Mouse (Mus musculus) cerebellum, adult 2 months (tissue): ENCODE data around the gene Wfdc3. TPM values are rescaled to one million over a fixed set of nuclear protein-coding genes. Genes with fewer than 3 reads are reported as not detected.

Experiments used
- DNase-seq, 2 experiments: peaks; one replicate each; pipeline ENCODE4 v3.0.0; 2021
- H3K27ac ChIP-seq: fragments of 200-500 bp; 2 replicates; pipeline ENCODE4 v1.5.1; 2012; ENCODE audit warnings: low read length, control low read depth, inconsistent platforms; ENCODE audit not compliant: insufficient read depth
- H3K27me3 ChIP-seq: fragments of 200-500 bp; 2 replicates; pipeline ENCODE4 v1.6.1; 2012; ENCODE audit warnings: inconsistent platforms, mild to moderate bottlenecking, low read length, moderate library complexity; ENCODE audit not compliant: control insufficient read depth, insufficient read depth
- H3K4me1 ChIP-seq: fragments of 200-500 bp; 2 replicates; pipeline ENCODE4 v1.6.1; 2011; ENCODE audit warnings: low read length; ENCODE audit not compliant: control insufficient read depth, insufficient read depth
- H3K4me3 ChIP-seq: fragments of 200-500 bp; replicated peaks from 2 replicates; pipeline ENCODE3; 2011; ENCODE audit warnings: mild to moderate bottlenecking, low read depth, low read length, control low read depth; ENCODE audit not compliant: insufficient read depth
- CTCF ChIP-seq: fragments of 200-500 bp; IDR thresholded peaks from 2 replicates; pipeline ENCODE4 v1.5.1; 2011; ENCODE audit warnings: low read depth, mild to moderate bottlenecking, control low read depth, low read length, moderate library complexity, borderline replicate concordance; ENCODE audit not compliant: insufficient read depth
- POLR2A ChIP-seq: fragments of 200-500 bp; IDR thresholded peaks from 2 replicates; pipeline ENCODE4 v1.6.1; 2011; ENCODE audit warnings: low read length, control low read depth, borderline replicate concordance; ENCODE audit not compliant: insufficient read depth
- WGBS: fragments of 180-500 bp; shearing (Covaris S2); methylation state at CpG from one replicate; pipeline ENCODE4 v1.1.7; 2018; 5-methylcytosine and 5-hydroxymethylcytosine counted together
- polyA plus RNA-seq: library from polyadenylated mRNA; depleted of rRNA; stranded (reverse); fragments of >200 nt; gene quantifications from 2 replicates; pipeline ENCODE4 v1.2.3, GENCODE M21; 2012

Gene Wfdc3
- polyA plus RNA-seq, 1 experiment, result 0.93 TPM

GRCm38 (mm10) chr2:164787779-164788178 is 42.0 kb upstream of the Wfdc3 start:
- peaks cover 20% of the 10 kb centered on the region for H3K4me1 ChIP-seq
- no peak overlapping the region; the same call in 1 of the 2 replicates for H3K27ac ChIP-seq
- TF ChIP-seq CTCF (no peak), POLR2A (no peak)
- no peak for DNase-seq
- no peaks in the 10 kb centered on the region for H3K27me3 ChIP-seq
- 76% methylated on average over 10 of the region's 10 CpGs for WGBS
- no peak overlapping the region for H3K4me3 ChIP-seq

- Histone ChIP-seq H3K27me3 (no peaks in the 10 kb centered on the region), H3K4me1 (peaks cover 14% of the 10 kb centered on the region), H3K27ac (peak overlapping the region; percentile 78; the same call in 1 of the 2 replicates), H3K4me3 (peak overlapping the region; percentile 61)
- peak in 1 of 2 experiments; percentile 42 for DNase-seq
- WGBS, result 89% methylated on average over 3 of the region's 3 CpGs
- TF ChIP-seq CTCF, result no peak
- no peak for TF ChIP-seq POLR2A
These were observed 41.3 kb upstream of the Wfdc3 start for GRCm38 (mm10) chr2:164787032-164787431.

- no peak for DNase-seq
- H3K27ac ChIP-seq, result peak overlapping the region; percentile 78
- H3K27me3 ChIP-seq, result no peaks in the 10 kb centered on the region
- peaks cover 11% of the 10 kb centered on the region for H3K4me1 ChIP-seq
- no peak for TF ChIP-seq CTCF
- TF ChIP-seq POLR2A, result no peak
- H3K4me3 ChIP-seq, result peak overlapping the region; percentile 61
- WGBS, result 9% methylated on average over 15 of the region's 15 CpGs
These were observed 40.7 kb upstream of the Wfdc3 start for GRCm38 (mm10) chr2:164786388-164786885.

GRCm38 (mm10) chr2:164785481-164786387 is 40.0 kb upstream of the Wfdc3 start, which contains the start of gene Snx21:
Gene Snx21, plus strand, starts transcription at chr2:164785823.
- no peaks in the 10 kb centered on the region for H3K27me3 ChIP-seq
- peaks cover 8% of the 10 kb centered on the region for H3K4me1 ChIP-seq
- WGBS, result 1% methylated on average over 89 of the region's 89 CpGs
- TF ChIP-seq CTCF (no peak), POLR2A (peak; percentile 54; the same call in 1 of the 2 replicates)
- H3K4me3 ChIP-seq, result peak within 1 kb of the TSS; percentile 61
- peak within 1 kb of the TSS; percentile 78 for H3K27ac ChIP-seq
- peak; percentile 92 to 95 for DNase-seq

- DNase-seq, result no peak
- peaks cover 8% of the 10 kb centered on the region for H3K4me1 ChIP-seq
- H3K27ac ChIP-seq, result no peak overlapping the region
- H3K27me3 ChIP-seq, result no peaks in the 10 kb centered on the region
- 4% methylated on average over 7 of the region's 7 CpGs for WGBS
- H3K4me3 ChIP-seq, result peak overlapping the region; percentile 61
- TF ChIP-seq POLR2A (no peak), CTCF (no peak)
These were observed 39.2 kb upstream of the Wfdc3 start for GRCm38 (mm10) chr2:164784869-164785420.

GRCm38 (mm10) chr2:164783926-164784581 is 38.3 kb upstream of the Wfdc3 start:
- Histone ChIP-seq H3K4me1 (peaks cover 9% of the 10 kb centered on the region), H3K4me3 (no peak overlapping the region), H3K27ac (no peak overlapping the region), H3K27me3 (no peaks in the 10 kb centered on the region)
- TF ChIP-seq POLR2A (no peak), CTCF (no peak)
- DNase-seq, result no peak
- 79% methylated on average over 7 of the region's 7 CpGs for WGBS

GRCm38 (mm10) chr2:164781876-164782275 is 36.1 kb upstream of the Wfdc3 start:
- Histone ChIP-seq H3K27me3 (no peaks in the 10 kb centered on the region), H3K27ac (no peak overlapping the region), H3K4me1 (peaks cover 10% of the 10 kb centered on the region), H3K4me3 (no peak overlapping the region)
- WGBS, result 43% methylated on average over 4 of the region's 4 CpGs
- no peak for DNase-seq
- TF ChIP-seq POLR2A, result no peak
- no peak for TF ChIP-seq CTCF
